Mouse (Mus musculus): ENCODE data around the gene BC034090.

Gene BC034090

DNA sequence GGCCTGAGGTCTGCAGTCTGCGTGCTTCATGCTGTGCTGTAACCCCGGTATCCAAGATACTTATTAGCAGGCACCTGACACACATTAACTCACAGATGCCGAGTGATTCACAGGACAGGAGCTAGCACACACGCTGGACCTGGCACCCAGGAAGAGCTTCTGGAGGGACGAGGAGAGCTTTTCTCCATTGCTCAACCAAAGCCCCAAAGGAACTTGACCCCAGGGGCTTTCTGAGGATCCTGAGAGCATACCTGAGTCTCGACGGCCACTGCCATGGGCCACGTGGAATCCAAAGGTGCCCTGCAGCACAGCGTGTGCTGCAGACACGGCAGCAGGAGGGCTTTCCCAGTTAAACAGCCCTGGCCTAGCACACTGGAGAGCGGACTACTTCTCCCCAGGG is 27.9 kb downstream of the BC034090 start:
- DNase-seq (ENCODE audit: low read depth, low spot score): no peak

- DNase-seq (ENCODE audit: low read depth, low spot score): no peak
Observed at GRCm38 (mm10) chr1:155215066-155215764, 29.0 kb downstream of the BC034090 start.

- DNase-seq (ENCODE audit: low read depth, low spot score): no peak
Observed at GRCm38 (mm10) chr1:155213912-155214311, 30.3 kb downstream of the BC034090 start.

GRCm38 (mm10) chr1:155212936-155213774 is 31.1 kb downstream of the BC034090 start:
- DNase-seq (ENCODE audit: low read depth, low spot score): no peak

DNA sequence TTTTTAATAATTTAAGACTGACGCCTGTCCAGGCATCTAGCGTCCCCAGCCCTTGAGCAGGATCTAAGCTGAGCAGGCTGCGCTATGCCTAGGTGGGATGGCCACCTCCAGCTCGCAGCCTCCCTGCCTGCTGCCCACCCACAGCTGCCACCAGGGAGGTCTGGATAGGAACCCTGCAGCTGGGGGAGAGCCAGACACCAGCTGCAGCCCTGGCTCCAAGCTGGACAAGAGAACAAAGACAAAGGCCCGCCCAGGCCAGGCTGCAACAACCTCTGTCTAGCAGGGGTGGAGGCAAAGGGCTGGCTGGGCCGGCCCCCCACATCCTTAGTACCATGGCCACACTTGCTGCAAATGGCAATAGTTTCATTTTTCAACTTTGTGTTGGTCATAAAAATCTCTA is 31.8 kb downstream of the BC034090 start:
- no peak for DNase-seq (ENCODE audit: low read depth, low spot score)

DNA sequence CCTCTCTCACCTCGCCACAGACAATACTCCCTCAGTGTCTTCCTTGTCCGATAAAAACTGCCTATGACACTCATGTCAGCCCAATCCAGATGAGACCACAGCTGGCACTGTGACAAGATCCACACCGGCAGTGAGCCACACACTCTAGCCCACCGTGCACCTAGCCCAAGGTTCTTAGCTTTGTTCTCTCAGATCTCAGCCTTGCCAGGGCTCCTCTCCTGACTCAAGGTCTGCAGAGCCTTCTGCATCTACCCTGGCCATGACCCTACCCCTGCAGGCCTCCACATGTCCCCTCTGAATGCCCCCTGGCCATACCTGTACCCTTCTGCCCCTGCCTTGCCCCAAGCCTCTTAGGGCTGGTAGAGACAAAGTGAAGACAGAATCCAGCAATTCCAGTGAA is 32.2 kb downstream of the BC034090 start:
- DNase-seq (ENCODE audit: low read depth, low spot score): no peak

DNA sequence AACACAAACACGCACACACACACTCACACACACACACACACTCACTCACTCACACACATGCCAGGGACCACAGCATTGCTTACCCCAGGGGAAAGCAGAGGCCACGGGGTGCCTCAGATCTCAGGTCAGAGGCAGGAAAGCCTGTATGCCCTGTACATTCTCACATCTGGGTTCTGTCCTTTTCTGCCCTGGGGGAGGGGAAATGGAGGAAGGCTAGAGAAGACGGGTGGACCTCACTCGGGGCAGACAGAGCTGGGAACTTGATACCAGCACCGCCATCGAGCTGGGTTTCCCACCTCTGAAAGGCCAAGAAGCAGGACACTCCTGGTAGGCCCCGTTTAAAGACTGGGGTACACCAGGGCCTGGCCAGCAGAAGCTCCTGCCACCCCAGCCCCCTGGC is 33.2 kb downstream of the BC034090 start:
- DNase-seq (ENCODE audit: low read depth, low spot score): no peak

GRCm38 (mm10) chr1:155210011-155210763 is 34.1 kb downstream of the BC034090 start:
- no peak for DNase-seq (ENCODE audit: low read depth, low spot score)

- no peak for DNase-seq (ENCODE audit: low read depth, low spot score)
Observed at GRCm38 (mm10) chr1:155207859-155208258, 36.4 kb downstream of the BC034090 start.

- no peak for DNase-seq (ENCODE audit: low read depth, low spot score)
Observed at GRCm38 (mm10) chr1:155205822-155206660, 38.2 kb downstream of the BC034090 start.

GRCm38 (mm10) chr1:155205311-155205710 is 38.9 kb downstream of the BC034090 start:
- no peak for DNase-seq (ENCODE audit: low read depth, low spot score)

DNA sequence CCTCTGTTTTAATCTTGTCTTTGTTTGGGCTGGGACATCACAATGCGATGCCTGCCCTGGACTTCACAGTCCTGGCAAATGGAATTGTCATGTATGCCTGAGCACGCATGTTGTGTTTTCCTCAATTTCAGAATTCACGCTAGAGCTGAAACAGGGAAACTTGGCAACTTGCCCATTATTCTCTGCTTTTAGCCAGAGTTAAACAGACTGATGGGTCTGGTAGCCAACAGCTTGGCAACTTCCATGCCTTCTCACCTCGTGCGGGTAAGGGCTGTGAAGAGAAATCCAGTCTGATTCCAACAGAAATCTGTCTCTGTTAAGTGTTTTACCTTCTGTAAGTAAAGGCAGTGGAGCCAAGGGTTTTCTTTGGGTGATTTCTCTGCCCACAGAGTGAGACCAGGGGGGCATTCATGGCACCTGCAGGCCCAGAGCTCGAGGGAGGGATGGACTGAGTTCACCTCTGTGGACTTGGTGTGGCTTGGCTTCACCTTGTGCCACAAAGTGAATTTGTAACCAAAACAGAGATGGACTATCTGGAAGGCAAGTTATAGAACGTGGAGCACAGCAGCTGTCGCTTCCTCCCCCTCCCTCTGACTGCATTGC is 39.6 kb downstream of the BC034090 start:
- DNase-seq (ENCODE audit: low read depth, low spot score): no peak

DNA sequence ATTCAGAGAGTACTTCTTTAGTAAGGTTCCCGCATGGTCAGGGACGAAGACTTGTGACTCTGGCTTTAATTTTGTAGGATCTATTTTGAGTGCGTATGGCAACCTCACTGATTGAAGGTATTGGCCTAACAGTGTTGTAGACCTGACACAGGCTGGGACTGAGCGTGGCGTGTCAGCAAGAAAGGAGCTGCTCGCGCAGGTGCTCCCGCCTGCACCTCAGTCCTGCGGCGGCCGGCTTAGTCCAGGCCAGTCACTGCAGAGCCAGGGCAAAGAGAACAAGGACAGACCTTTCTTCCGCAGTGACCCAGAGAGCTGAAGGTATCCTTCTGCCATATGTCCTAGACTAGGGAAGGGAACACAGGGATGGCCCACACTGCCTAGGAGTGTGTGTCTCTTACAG is 40.3 kb downstream of the BC034090 start:
- DNase-seq (ENCODE audit: low read depth, low spot score): no peak

DNA sequence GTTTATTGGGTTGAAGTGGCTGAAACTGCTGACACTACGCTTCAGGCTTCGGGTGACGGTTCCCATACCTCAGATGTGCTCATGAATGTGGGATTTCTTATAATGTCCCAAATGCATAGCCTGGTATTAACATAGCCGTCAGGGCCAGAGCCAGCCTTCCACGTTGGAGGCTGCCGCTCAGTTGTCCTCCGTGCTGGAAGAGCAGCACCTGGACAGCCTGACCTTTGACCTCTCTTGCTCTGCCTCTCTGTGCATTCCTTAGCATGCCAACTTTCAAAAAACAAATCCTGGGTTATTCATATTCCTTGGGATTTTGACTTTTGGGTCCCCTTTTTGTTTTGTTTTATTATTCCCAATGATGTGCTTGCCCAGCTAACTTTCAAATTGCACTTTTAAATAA is 41.1 kb downstream of the BC034090 start:
- no peak for DNase-seq (ENCODE audit: low read depth, low spot score)

DNA sequence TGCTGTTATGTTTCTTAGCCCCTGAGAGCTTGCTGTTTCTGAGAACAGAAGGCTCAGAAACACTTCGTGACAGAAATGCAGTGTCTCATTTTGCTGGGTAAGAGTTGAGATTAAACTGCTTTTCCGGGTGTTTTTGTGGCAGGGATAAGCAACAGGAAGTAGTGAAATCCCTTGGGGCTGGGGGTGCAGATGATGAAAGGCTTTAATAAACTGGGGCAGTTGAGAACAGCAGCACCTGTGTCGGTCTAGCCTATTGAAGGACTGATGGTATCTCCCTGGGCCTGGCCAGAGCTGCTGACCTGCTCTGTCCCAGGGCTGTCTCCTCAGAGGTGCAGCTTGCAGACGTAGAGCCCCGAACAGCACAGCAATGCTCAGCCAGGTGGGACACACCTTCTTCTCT is 41.8 kb downstream of the BC034090 start:
- no peak for DNase-seq (ENCODE audit: low read depth, low spot score)

- no peak for DNase-seq (ENCODE audit: low read depth, low spot score)
Observed at GRCm38 (mm10) chr1:155201914-155202313, 42.3 kb downstream of the BC034090 start.

DNA sequence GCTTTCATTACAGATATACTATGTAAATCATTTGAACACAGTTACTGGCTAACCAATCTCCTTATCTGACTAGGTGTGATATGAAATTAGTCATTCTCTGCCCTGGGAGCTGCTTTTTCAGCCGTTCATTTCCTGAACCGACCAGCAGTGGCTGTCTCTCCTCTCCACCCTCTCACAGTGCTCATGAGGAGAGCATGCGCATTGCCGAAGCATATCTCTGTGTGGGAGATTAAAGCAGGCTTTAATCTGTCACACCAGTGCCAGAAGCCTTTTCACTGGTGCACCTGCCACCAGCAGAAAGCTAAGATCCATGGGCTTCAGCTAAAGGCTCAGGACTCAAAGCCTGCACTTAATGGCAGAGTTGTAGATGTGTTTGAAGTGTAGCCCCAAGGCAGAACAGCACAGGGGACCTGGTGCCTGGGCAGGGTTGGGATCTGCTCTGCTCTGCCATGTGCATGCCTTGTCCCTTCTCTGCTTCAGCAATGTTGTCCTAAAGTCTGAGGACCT is 42.8 kb downstream of the BC034090 start:
- no peak for DNase-seq (ENCODE audit: low read depth, low spot score)

- DNase-seq (ENCODE audit: low read depth, low spot score): no peak
Observed at GRCm38 (mm10) chr1:155200967-155201366, 43.3 kb downstream of the BC034090 start.

DNA sequence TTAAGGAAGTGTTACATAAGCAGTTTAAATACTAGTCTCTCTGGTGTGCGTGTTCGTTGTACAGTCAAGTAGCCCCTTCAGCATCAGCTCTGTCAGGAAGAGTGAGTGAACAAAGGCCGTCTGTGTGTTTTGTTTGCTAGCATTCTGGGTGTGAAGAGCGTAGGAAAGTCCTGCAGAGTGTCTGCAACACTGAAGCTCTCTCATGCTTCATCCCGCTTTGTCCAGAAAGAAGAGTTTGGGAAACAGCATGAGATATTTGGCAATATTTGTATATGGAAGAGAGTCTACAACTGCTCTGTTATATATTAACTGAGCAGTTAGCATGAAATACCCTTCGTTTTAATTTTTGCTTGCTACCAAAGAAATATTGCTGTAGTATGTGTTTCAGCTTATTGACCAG is 44.7 kb downstream of the BC034090 start:
- no peak for DNase-seq (ENCODE audit: low read depth, low spot score)

GRCm38 (mm10) chr1:155196691-155197090 is 47.6 kb downstream of the BC034090 start:
- DNase-seq (ENCODE audit: low read depth, low spot score): no peak

Data from retina, adult 2 months (tissue).